Mouse (Mus musculus) G1E (cell line): ENCODE results near the gene Cd164.

Experiments used
- CTCF ChIP-seq: IDR thresholded peaks from 2 replicates; pipeline ENCODE4 v1.5.1; 2012; ENCODE audit warnings: low read depth, low read length, inconsistent platforms, mixed read lengths
- GATA1 ChIP-seq: IDR thresholded peaks from 2 replicates; pipeline ENCODE4 v1.6.1; 2012; ENCODE audit warnings: borderline replicate concordance, low read length, inconsistent platforms, mixed read lengths
- GATA2 ChIP-seq: IDR thresholded peaks from 2 replicates; pipeline ENCODE4 v1.6.1; 2012; ENCODE audit warnings: low read depth, low read length, inconsistent platforms, borderline replicate concordance
- TAL1 ChIP-seq: conservative IDR thresholded peaks from 2 replicates; pipeline ENCODE4 v1.6.1; 2012; ENCODE audit warnings: low read depth, low read length, inconsistent platforms, mixed read lengths

GRCm38 (mm10) chr10:41472534-41472933, 46.7 kb upstream of the Cd164 start:
- TF ChIP-seq CTCF (no peak), GATA2 (no peak), TAL1 (no peak), GATA1 (no peak)
